Mouse (Mus musculus): ENCODE results near the gene Rasl2-9. TPM values are rescaled to one million over a fixed set of nuclear protein-coding genes. Genes with fewer than 3 reads are reported as not detected.

Rasl2-9 gene
- polyA plus RNA-seq (2017; shearing (Covaris generic)) = 0.31 TPM

DNA sequence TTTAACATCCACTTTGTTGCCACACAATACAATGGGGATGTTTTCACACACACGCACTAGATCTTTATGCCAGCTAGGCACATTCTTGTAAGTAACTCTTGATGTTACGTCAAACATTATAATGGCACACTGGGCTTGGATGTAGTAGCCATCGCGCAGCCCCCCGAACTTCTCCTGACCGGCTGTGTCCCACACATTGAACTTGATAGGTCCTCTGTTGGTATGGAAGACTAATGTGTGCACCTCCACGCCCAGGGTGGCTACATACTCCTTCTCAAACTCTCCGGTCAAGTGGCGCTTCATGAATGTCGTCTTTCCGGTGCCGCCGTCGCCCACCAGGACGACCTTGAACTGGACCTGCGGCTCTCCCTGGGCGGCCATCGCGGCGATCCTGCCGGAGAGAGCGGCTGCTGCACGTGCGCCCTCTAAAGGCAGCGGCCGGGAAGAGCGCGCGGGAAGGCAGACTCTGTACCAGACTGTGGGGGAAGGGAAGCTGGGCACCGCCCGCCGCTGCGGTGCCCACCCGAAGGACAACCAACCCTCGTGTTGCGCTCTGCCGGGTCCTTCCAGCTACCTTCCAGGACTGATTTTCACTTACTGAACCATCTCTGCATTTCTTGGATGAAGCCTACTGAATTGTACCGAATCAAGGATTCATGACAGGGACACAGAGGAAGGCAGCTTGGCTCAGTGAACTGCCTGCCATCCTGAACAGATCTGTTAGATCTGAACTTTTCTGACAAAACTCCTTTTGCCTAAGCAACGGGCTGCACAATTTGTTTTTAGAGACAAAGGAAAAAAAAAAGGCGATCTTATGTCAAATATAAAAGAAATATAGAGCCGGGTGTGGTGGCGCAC is at the start of gene Rasl2-9:
Gene Rasl2-9, minus strand, starts transcription at position 402 of the 858 bp plus-strand sequence.

DNA sequence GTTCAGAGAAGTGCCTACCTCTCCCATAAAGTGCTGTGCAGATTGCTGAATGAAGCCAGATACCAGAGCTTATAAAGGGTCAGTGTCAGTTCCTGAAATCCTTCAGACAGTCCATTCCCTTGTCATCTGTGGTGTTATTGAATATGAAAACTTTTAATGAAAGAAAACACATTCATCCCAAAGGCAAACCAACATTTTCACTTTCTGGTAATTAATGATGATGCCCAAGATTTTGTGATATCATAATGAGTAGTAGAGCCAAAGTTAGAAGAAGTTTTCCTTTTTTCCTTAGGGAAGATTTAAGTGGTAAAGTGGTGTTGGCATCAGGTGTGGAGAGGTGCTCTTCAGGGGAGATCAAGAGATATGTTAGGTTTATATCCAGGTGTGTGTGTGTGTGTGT is 23.8 kb upstream of the Rasl2-9 start, which contains the start of gene Vmn1r55:
Gene Vmn1r55, minus strand, starts transcription at position 101 of the 400 bp plus-strand sequence.

DNA sequence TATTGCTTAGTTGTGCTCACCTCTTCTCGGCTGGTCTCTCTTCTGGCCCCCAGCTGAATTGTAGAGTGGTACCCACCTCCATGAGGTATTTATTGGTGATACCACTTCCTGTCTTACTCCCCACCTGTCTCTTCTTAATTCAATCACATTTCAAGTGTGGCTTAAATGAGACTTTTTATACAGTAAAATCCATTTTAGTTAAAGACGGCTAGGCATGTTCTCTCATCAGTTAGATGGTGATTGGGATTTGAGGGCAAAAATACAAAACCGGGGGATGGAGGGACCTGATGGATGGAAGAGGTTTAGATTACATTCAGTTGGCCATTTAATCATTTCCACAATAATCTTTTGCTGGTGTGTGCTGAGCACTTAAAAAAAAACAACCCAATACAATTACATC is 8.9 kb downstream of the Rasl2-9 start, which contains the start of gene Rfpl4:
Gene Rfpl4, minus strand, starts transcription at position 101 of the 400 bp plus-strand sequence.

DNA sequence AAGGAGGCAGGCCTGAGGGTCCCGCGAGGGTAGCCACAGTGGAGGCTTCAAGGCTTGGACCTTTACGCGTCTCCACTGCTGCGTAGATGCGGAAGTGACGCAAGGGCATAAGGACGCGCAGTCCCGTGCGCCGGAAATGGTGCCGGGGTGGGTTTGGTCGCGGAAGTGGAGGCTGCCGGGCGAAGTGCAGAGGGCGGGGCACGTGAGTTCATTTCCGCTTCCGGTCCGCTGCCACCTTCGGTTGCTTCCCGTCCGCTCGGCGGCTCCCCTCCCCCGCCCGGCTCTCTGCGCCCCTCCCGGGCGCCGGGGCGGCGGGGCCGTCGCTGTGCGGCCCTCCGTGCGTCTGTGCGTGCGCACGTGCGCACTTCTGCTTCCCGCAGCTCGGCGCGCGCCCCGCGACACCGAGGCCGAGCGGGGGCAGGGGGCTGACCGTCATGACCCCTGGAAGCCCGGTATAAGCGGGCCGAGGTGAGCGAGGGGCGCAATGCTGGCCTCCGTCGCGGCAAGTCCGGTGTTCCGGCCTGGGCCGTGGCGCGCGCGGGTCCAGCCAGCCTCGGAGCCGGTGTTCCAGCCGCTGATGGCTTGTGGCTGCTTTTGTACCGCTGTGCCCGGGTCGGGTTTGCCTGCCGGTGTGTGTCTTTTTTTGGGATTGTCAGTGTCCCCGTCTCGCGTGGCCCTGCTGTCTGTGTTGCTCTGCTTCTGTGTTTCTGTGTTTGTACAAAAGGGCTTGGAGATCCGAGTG is 45.6 kb downstream of the Rasl2-9 start, which contains the start of gene Epn1:
Gene Epn1, plus strand, starts transcription at position 226 of the 742 bp plus-strand sequence.

Other genes with a start within 250 kb of the Rasl2-9 start
- 1.1 TPM for gene Isoc2a, start 248.8 kb downstream of the Rasl2-9 start, polyA plus RNA-seq (2017; shearing (Covaris generic))
- gene Gm36210, start 219.4 kb downstream of the Rasl2-9 start, polyA plus RNA-seq (2017; shearing (Covaris generic)) = not detected
- gene Zfp628, start 210.7 kb downstream of the Rasl2-9 start, polyA plus RNA-seq (2017; shearing (Covaris generic)) = 2.6 TPM
- gene Nat14, start 203.9 kb downstream of the Rasl2-9 start, polyA plus RNA-seq (2017; shearing (Covaris generic)) = 0.79 TPM
- 0.17 TPM for gene Ssc5d, start 200.2 kb downstream of the Rasl2-9 start, polyA plus RNA-seq (2017; shearing (Covaris generic))
- 0.25 TPM for gene Sbk2, start 161.5 kb downstream of the Rasl2-9 start, polyA plus RNA-seq (2017; shearing (Covaris generic))
- not detected for gene Sbk3, start 154.8 kb downstream of the Rasl2-9 start, polyA plus RNA-seq (2017; shearing (Covaris generic))
- 25.9 TPM for gene Zfp579, start 129.8 kb downstream of the Rasl2-9 start, polyA plus RNA-seq (2017; shearing (Covaris generic))
- gene Zfp524, start 111.5 kb downstream of the Rasl2-9 start, polyA plus RNA-seq (2017; shearing (Covaris generic)) = 26.5 TPM
- gene Fiz1, start 111.3 kb downstream of the Rasl2-9 start, polyA plus RNA-seq (2017; shearing (Covaris generic)) = 46.1 TPM
- gene Gm44973, start 110.5 kb downstream of the Rasl2-9 start, polyA plus RNA-seq (2017; shearing (Covaris generic)) = 11.4 TPM
- 11.8 TPM for gene Zfp865, start 105.6 kb downstream of the Rasl2-9 start, polyA plus RNA-seq (2017; shearing (Covaris generic))
- not detected for gene Ccdc106, start 105.4 kb downstream of the Rasl2-9 start, polyA plus RNA-seq (2017; shearing (Covaris generic))
- not detected for gene 4632433K11Rik, start 91.8 kb downstream of the Rasl2-9 start, polyA plus RNA-seq (2017; shearing (Covaris generic))
- 3.6 TPM for gene Zfp784, start 87.5 kb downstream of the Rasl2-9 start, polyA plus RNA-seq (2017; shearing (Covaris generic))
- 7.4 TPM for gene Zfp580, start 74.4 kb downstream of the Rasl2-9 start, polyA plus RNA-seq (2017; shearing (Covaris generic))
- 113 TPM for gene U2af2, start 63.8 kb downstream of the Rasl2-9 start, polyA plus RNA-seq (2017; shearing (Covaris generic))
- gene Epn1, start 45.7 kb downstream of the Rasl2-9 start, polyA plus RNA-seq (2017; shearing (Covaris generic)) = 35.8 TPM
- gene Rfpl4, start 9.0 kb downstream of the Rasl2-9 start, polyA plus RNA-seq (2017; shearing (Covaris generic)) = not detected
- 0.07 TPM for gene Vmn1r55, start 23.7 kb upstream of the Rasl2-9 start, polyA plus RNA-seq (2017; shearing (Covaris generic))
- gene Vmn1r56, start 70.8 kb upstream of the Rasl2-9 start, polyA plus RNA-seq (2017; shearing (Covaris generic)) = not detected
- gene Vmn1r57, start 92.5 kb upstream of the Rasl2-9 start, polyA plus RNA-seq (2017; shearing (Covaris generic)) = not detected
- gene Gm5065, start 224.6 kb upstream of the Rasl2-9 start, polyA plus RNA-seq (2017; shearing (Covaris generic)) = not detected
- not detected for gene Nlrp2, start 225.1 kb upstream of the Rasl2-9 start, polyA plus RNA-seq (2017; shearing (Covaris generic))